Mouse (Mus musculus): ENCODE measurements around the gene Mucl1.
"Not testable (repeated sequence)": the region's sequence is repeated elsewhere in the genome, so short reads cannot be mapped to it uniquely, and the experiment has no call there.

The Mucl1 gene

GRCm38 (mm10) chr15:103755369-103755768, at the start of gene Mucl1:
Gene Mucl1 (minus strand): TSS chr15:103755469.
- no peak for DNase-seq

GRCm38 (mm10) chr15:103766836-103767235, 11.6 kb upstream of the Mucl1 start:
- DNase-seq: peak; percentile 34

GRCm38 (mm10) chr15:103716861-103717260, 38.4 kb downstream of the Mucl1 start:
- DNase-seq: not testable (repeated sequence)
